Mouse (Mus musculus): ENCODE measurements around the gene Fbxo27.

GRCm38 (mm10) chr7:28740949-28741348, 48.3 kb downstream of the Fbxo27 start:
- TF ChIP-seq E2F4 (IDR thresholded peaks at IDR 0.05; ENCODE audit: insufficient read depth) (no peak), POLR2A (IDR thresholded peaks at IDR 0.05; ENCODE audit: insufficient read length, low read depth) (no peak), MYOG (IDR thresholded peaks at IDR 0.05; ENCODE audit: control insufficient read depth in 1 of 3, insufficient read depth in 1 of 3, insufficient read length in 2 of 3, low read depth in 2 of 3) (no peak), CEBPB (IDR thresholded peaks at IDR 0.05; ENCODE audit: insufficient read depth, poor library complexity, severe bottlenecking) (no peak), POLR2AphosphoS2 (IDR thresholded peaks at IDR 0.05; ENCODE audit: insufficient read length, low read depth) (no peak), MYOD1 (IDR thresholded peaks at IDR 0.05; ENCODE audit: control insufficient read depth in 1 of 3, insufficient read length in 2 of 3, low read depth in 2 of 3) (no peak)
